Mouse (Mus musculus) midbrain, embryonic 14.5 days (tissue): Measurements from ENCODE around the gene Gm10717. TPM values are rescaled to one million over a fixed set of nuclear protein-coding genes. Genes with fewer than 3 reads are reported as not detected.
"Not testable (repeated sequence)": the region's sequence is repeated elsewhere in the genome, so short reads cannot be mapped to it uniquely, and the experiment has no call there.

Experiments
- ATAC-seq: fragments of 200-750 bp; cut with Nextera tagmentation; 2 replicates; pipeline ENCODE4 v1.8.0; 2017; ENCODE audit warnings: moderate number of reproducible peaks, moderate library complexity; ENCODE audit not compliant: low FRiP score, low TSS enrichment
- DNase-seq: peaks from one replicate; pipeline ENCODE4 v3.0.0-alpha.2; 2015
- H3K27ac ChIP-seq: fragments of 300-500 bp; sonication (generic); replicated peaks from 2 replicates; pipeline ENCODE4 v1.5.1; 2014; ENCODE audit warnings: mild to moderate bottlenecking, low read depth, low read length, moderate library complexity
- H3K27me3 ChIP-seq: fragments of 300-500 bp; sonication (generic); 2 replicates; pipeline ENCODE4 v1.6.1; 2014; ENCODE audit warnings: low read length, control low read depth, mixed read lengths; ENCODE audit not compliant: control insufficient read depth, insufficient read depth
- H3K36me3 ChIP-seq: fragments of 300-500 bp; sonication (generic); 2 replicates; pipeline ENCODE4 v1.6.1; 2014; ENCODE audit warnings: low read length, control low read depth; ENCODE audit not compliant: control insufficient read depth, insufficient read depth
- H3K4me1 ChIP-seq: fragments of 300-500 bp; sonication (generic); 2 replicates; pipeline ENCODE4 v1.6.1; 2014; ENCODE audit warnings: mild to moderate bottlenecking, antibody characterized with exemption, low read length, control low read depth; ENCODE audit not compliant: control insufficient read depth, insufficient read depth
- H3K4me2 ChIP-seq: fragments of 300-500 bp; sonication (generic); 2 replicates; pipeline ENCODE4 v1.6.1; 2014; ENCODE audit warnings: mild to moderate bottlenecking, low read length, moderate library complexity
- H3K4me3 ChIP-seq: fragments of 300-500 bp; sonication (generic); replicated peaks from 2 replicates; pipeline ENCODE4 v1.5.1; 2014; ENCODE audit warnings: low read depth, low read length
- H3K9ac ChIP-seq: fragments of 300-500 bp; sonication (generic); replicated peaks from 2 replicates; pipeline ENCODE4 v1.6.1; 2014; ENCODE audit warnings: mild to moderate bottlenecking, low read length, moderate library complexity
- H3K9me3 ChIP-seq: fragments of 300-500 bp; sonication (generic); 2 replicates; pipeline ENCODE4 v1.6.1; 2016; ENCODE audit warnings: low read length, control low read depth, mixed read lengths; ENCODE audit not compliant: control insufficient read depth
- WGBS: fragments of 180-500 bp; shearing (Covaris S2); extraction: QIAGEN DNeasy Blood & Tissue Kit; methylation state at CpG from one replicate; pipeline ENCODE4 v1.1.7; 2014; 5-methylcytosine and 5-hydroxymethylcytosine counted together
- polyA plus RNA-seq: library from polyadenylated mRNA; unstranded; fragments of >200 nt; fragmentation: Nextera tagmentation; extraction: Ambion mirVana; gene quantifications from 2 replicates; pipeline ENCODE4 v1.2.1, GENCODE M21; 2014

Gm10717 gene
- polyA plus RNA-seq, 1 experiment from 2014 or later, result 1.2 TPM

GRCm38 (mm10) chr9:3009331-3009730, 15.9 kb upstream of the Gm10717 start:
- not testable (repeated sequence) for H3K27me3 ChIP-seq, DNase-seq, H3K9me3 ChIP-seq, H3K4me2 ChIP-seq, H3K4me1 ChIP-seq, H3K4me3 ChIP-seq, H3K9ac ChIP-seq, H3K36me3 ChIP-seq, H3K27ac ChIP-seq
- peak; percentile 51 for ATAC-seq
- no CpG with 5 or more reads among the region's 5 CpGs for WGBS

DNA sequence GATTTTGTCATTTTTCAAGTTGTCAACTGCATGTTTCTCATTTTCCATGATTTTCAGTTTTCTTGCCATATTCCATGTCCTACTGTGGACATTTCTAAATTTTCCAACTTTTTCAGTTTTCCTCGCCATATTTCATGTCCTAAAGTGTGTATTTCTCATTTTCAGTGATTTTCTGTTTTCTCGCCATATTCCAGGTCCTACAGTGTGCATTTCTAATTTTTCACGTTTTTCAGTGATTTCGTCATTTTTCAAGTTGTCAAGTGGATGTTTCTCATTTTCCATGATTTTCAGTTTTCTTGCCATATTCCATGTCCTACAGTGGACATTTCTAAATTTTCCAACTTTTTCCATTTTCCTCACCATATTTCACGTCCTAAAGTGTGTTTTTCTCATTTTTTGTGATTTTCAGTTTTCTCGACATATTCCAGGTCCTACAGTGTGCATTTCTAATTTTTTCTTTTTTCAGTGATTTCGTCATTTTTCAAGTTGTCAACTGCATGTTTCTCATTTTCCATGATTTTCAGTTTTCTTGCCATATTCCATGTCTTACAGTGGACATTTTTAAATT, 13.1 kb upstream of the Gm10717 start:
- 82% methylated on average over 2 of the region's 7 CpGs for WGBS
- ATAC-seq, result not testable (repeated sequence)

GRCm38 (mm10) chr9:3012733-3013279, 12.4 kb upstream of the Gm10717 start, which contains the start of gene Gm10721:
Gene Gm10721, plus strand, starts transcription at chr9:3013140.
- ATAC-seq, result peak; percentile 65
- H3K36me3 ChIP-seq, H3K9me3 ChIP-seq, H3K27me3 ChIP-seq, H3K4me3 ChIP-seq, H3K4me1 ChIP-seq, H3K27ac ChIP-seq, H3K9ac ChIP-seq, H3K4me2 ChIP-seq, DNase-seq: not testable (repeated sequence)
- no CpG with 5 or more reads among the region's 11 CpGs for WGBS

More for the DNA sequence above, 13.1 kb upstream of the Gm10717 start:
- H3K4me3 ChIP-seq, DNase-seq, H3K36me3 ChIP-seq, H3K27ac ChIP-seq, H3K9me3 ChIP-seq, H3K27me3 ChIP-seq, H3K9ac ChIP-seq, H3K4me1 ChIP-seq, H3K4me2 ChIP-seq: not testable (repeated sequence)

DNA sequence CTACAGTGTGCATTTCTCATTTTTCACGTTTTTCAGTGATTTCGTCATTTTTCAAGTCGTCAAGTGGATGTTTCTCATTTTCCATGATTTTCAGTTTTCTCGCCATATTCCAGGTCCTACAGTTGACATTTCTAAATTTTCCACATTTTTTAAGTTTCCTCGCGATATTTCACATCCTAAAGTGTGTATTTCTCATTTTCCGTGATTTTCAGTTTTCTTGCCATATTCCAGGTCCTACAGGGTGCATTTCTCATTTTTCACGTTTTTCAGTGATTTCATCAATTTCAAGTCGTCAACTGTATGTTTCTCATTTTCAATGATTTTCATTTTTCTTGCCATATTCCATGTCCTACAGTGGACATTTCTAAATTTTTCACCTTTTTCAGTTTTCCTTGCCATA, 9.9 kb upstream of the Gm10717 start, which contains the start of gene Gm10720:
Gene Gm10720 (plus strand): TSS at position 301 of the 400 bp plus-strand sequence.
- WGBS, result 62% methylated on average over 4 of the region's 9 CpGs
- not testable (repeated sequence) for H3K27me3 ChIP-seq, H3K4me1 ChIP-seq, H3K27ac ChIP-seq, H3K9ac ChIP-seq, H3K9me3 ChIP-seq, H3K36me3 ChIP-seq, ATAC-seq, H3K4me2 ChIP-seq, DNase-seq, H3K4me3 ChIP-seq

GRCm38 (mm10) chr9:3015896-3016295, 9.3 kb upstream of the Gm10717 start:
- not testable (repeated sequence) for H3K9me3 ChIP-seq, H3K4me3 ChIP-seq, DNase-seq, H3K27me3 ChIP-seq, H3K9ac ChIP-seq, H3K36me3 ChIP-seq, H3K27ac ChIP-seq, H3K4me2 ChIP-seq, ATAC-seq, H3K4me1 ChIP-seq
- 77% methylated on average over 4 of the region's 6 CpGs for WGBS

- not testable (repeated sequence) for H3K9ac ChIP-seq, H3K4me3 ChIP-seq, H3K27me3 ChIP-seq, H3K9me3 ChIP-seq, H3K36me3 ChIP-seq, DNase-seq, H3K4me1 ChIP-seq, H3K4me2 ChIP-seq, ATAC-seq, H3K27ac ChIP-seq
- WGBS, result 78% methylated on average over 1 of the region's 9 CpGs
Observed at GRCm38 (mm10) chr9:3017108-3017507, 8.1 kb upstream of the Gm10717 start, which contains the start of gene Gm10719. Gene Gm10719, plus strand, starts transcription at chr9:3017408.

GRCm38 (mm10) chr9:3018944-3019343, 6.3 kb upstream of the Gm10717 start:
- DNase-seq, H3K9ac ChIP-seq, H3K27ac ChIP-seq, H3K4me2 ChIP-seq, H3K27me3 ChIP-seq, ATAC-seq, H3K36me3 ChIP-seq, H3K9me3 ChIP-seq, H3K4me3 ChIP-seq, H3K4me1 ChIP-seq: not testable (repeated sequence)
- 72% methylated on average over 9 of the region's 9 CpGs for WGBS

GRCm38 (mm10) chr9:3019835-3020727, 5.1 kb upstream of the Gm10717 start:
- not testable (repeated sequence) for H3K9ac ChIP-seq, H3K4me2 ChIP-seq, H3K4me3 ChIP-seq, H3K4me1 ChIP-seq, DNase-seq, H3K36me3 ChIP-seq, H3K27me3 ChIP-seq, H3K27ac ChIP-seq, H3K9me3 ChIP-seq
- 78% methylated on average over 11 of the region's 19 CpGs for WGBS
- ATAC-seq, result peak; percentile 71
